In genomic region chr7:113961500-113961895, GRCm38 (mm10) we compare ENCODE assay signal across 8 mouse cellular contexts.
DNase-seq lines count a peak whose midpoint lies in the region; TF ChIP-seq lines count a peak whose summit lies in the region.
"Had no signal": no experiment of that assay in that cellular context is flagged by ENCODE, and none has a peak within 500 bp of the region (broad histone marks: within the 10 kb centered on the region; RNA-seq: fewer than 3 reads in every experiment).

No protein-coding gene starts in this region.

- H3K27ac ChIP-seq in kidney, adult 2 months (ENCODE audit: insufficient read depth, low read depth, low read length), result 0 out of 2 replicates have a peak overlapping the region, but pooled peaks have one; percentile 3
- H3K27ac ChIP-seq in limb, embryonic 10.5 days, result no peak overlapping the region

- intact Hi-C loops in left cerebral cortex, postnatal 14 days (cut with DNase I), result no loop called here

- 68% methylated on average over 3 of the region's 3 CpGs for WGBS in kidney, adult 2 months
- WGBS in limb, embryonic 10.5 days, result 80% methylated on average over 3 of the region's 3 CpGs

- no peak for TF ChIP-seq CTCF in kidney, adult 2 months (conservative IDR thresholded peaks at IDR 0.05; ENCODE audit: insufficient read depth, insufficient read length, low read depth, low read length)

- H3K9me3 ChIP-seq in limb, embryonic 10.5 days (replicated peaks), result no peaks in the 10 kb centered on the region
- H3K9me3 ChIP-seq: megakaryocyte, embryonic 14.5 days had no signal

- H3K4me1 ChIP-seq in kidney, adult 2 months (ENCODE audit: control insufficient read depth, insufficient read depth, low read length), result no peaks in the 10 kb centered on the region
- no peaks in the 10 kb centered on the region for H3K4me1 ChIP-seq in limb, embryonic 10.5 days
- H3K4me1 ChIP-seq: megakaryocyte, embryonic 14.5 days had no signal

- DNase-seq in kidney, adult 2 months, result no peak
- no peak for DNase-seq in kidney, adult 18-20 months
- DNase-seq in brain, adult 2 months (ENCODE audit: low read depth, low spot score), result peak; percentile 68
- DNase-seq in cerebellum, adult 9-10 months, result peak; percentile 57
- peak; percentile 38 to 49 for DNase-seq in left cerebral cortex, postnatal 14 days (ENCODE audit: low spot score in 2 of 2)
- no peak for DNase-seq in limb, embryonic 10.5 days (ENCODE audit: low spot score)
- DNase-seq in kidney, postnatal 4 days, result no peak

- no peaks in the 10 kb centered on the region for H3K36me3 ChIP-seq in kidney, adult 2 months (ENCODE audit: control insufficient read depth, insufficient read depth, low read length)
- H3K36me3 ChIP-seq in limb, embryonic 10.5 days, result no peaks in the 10 kb centered on the region

- H3K27me3 ChIP-seq in kidney, adult 2 months (replicated peaks; ENCODE audit: control insufficient read depth, insufficient read depth, low read length), result no peaks in the 10 kb centered on the region; the same call in 1 of the 2 replicates
- H3K27me3 ChIP-seq in limb, embryonic 10.5 days (ENCODE audit: low read depth, poor library complexity, severe bottlenecking), result no peaks in the 10 kb centered on the region

- TF ChIP-seq POLR2A in kidney, adult 2 months (IDR thresholded peaks at IDR 0.05; ENCODE audit: low read depth, low read length), result no peak

- no peak overlapping the region for H3K4me3 ChIP-seq in kidney, adult 2 months (ENCODE audit: insufficient read depth, low read depth, low read length)
- H3K4me3 ChIP-seq in limb, embryonic 10.5 days, result no peak overlapping the region
- H3K4me3 ChIP-seq: megakaryocyte, embryonic 14.5 days had no signal

Comparison
In these comparisons a context has a peak if more than half of its experiments do, and no peak if none do; other contexts are left out.
1. DNase-seq: peak in brain, adult 2 months (single experiment), cerebellum, adult 9-10 months (single experiment) and left cerebral cortex, postnatal 14 days (2 of 2); none in kidney, adult 2 months (single experiment), kidney, adult 18-20 months (single experiment), limb, embryonic 10.5 days (single experiment) and kidney, postnatal 4 days (0 of 2).